Mouse (Mus musculus) myocyte (in vitro differentiated cells): ENCODE data around the gene Zbtb38.
"Not testable (repeated sequence)": the region's sequence is repeated elsewhere in the genome, so short reads cannot be mapped to it uniquely, and the experiment has no call there.

Experiments used
- CEBPB ChIP-seq: IDR thresholded peaks from 2 replicates; pipeline ENCODE4 v1.6.1; 2011; ENCODE audit warnings: mild to moderate bottlenecking, moderate library complexity; ENCODE audit not compliant: poor library complexity, insufficient read depth, severe bottlenecking
- MAX ChIP-seq: IDR thresholded peaks from one replicate; pipeline ENCODE4 v1.6.1; 2011; ENCODE audit warnings: low read depth, mild to moderate bottlenecking, control low read depth
- MYOD1 ChIP-seq, 3 experiments: IDR thresholded peaks; one replicate each; pipeline ENCODE4 v1.6.1; 2011; ENCODE audit warnings: control low read depth in 2 of 3, low read depth in 2 of 3, mild to moderate bottlenecking in 2 of 3, moderate library complexity in 1 of 3; ENCODE audit not compliant: insufficient read length in 2 of 3, control insufficient read depth in 1 of 3
- POLR2A ChIP-seq: IDR thresholded peaks from one replicate; pipeline ENCODE4 v1.6.1; 2011; ENCODE audit warnings: low read depth, mild to moderate bottlenecking, control low read depth, moderate library complexity; ENCODE audit not compliant: insufficient read length
- REST ChIP-seq: IDR thresholded peaks from one replicate; pipeline ENCODE4 v1.6.1; 2011; ENCODE audit warnings: mild to moderate bottlenecking, control low read depth, moderate library complexity; ENCODE audit not compliant: insufficient read depth, insufficient read length
- TCF12 ChIP-seq: IDR thresholded peaks from one replicate; pipeline ENCODE4 v1.6.1; 2011; ENCODE audit warnings: mild to moderate bottlenecking, control low read depth; ENCODE audit not compliant: poor library complexity, insufficient read depth, severe bottlenecking
- USF1 ChIP-seq: IDR thresholded peaks from one replicate; pipeline ENCODE4 v1.6.1; 2011; ENCODE audit warnings: low read depth, mild to moderate bottlenecking, control low read depth, moderate library complexity

- not testable (repeated sequence) for TF ChIP-seq CEBPB; MAX; POLR2A; USF1; TCF12; REST; MYOD1 (IDR thresholded peaks at IDR 0.05; ENCODE audit: control insufficient read depth in 1 of 3, insufficient read length in 2 of 3, low read depth in 2 of 3)
These were observed 108.6 kb downstream of the Zbtb38 start for GRCm38 (mm10) chr9:96644002-96644401.
